Mouse (Mus musculus): ENCODE measurements around the gene Sppl2c.

Gene Sppl2c

GRCm38 (mm10) chr11:104237958-104238747 is 52.0 kb downstream of the Sppl2c start:
- DNase-seq (ENCODE audit: low read depth, low spot score) = no peak

Data from retina, postnatal 7 days (tissue).